Mouse (Mus musculus): ENCODE data around the gene Mlph. TPM values are rescaled to one million over a fixed set of nuclear protein-coding genes. Genes with fewer than 3 reads are reported as not detected.

Gene Mlph
- polyA plus RNA-seq (2015; fragmentation: Nextera tagmentation; extraction: Ambion mirVana) = 0.11 and 0.45 TPM in 2 replicates

DNA sequence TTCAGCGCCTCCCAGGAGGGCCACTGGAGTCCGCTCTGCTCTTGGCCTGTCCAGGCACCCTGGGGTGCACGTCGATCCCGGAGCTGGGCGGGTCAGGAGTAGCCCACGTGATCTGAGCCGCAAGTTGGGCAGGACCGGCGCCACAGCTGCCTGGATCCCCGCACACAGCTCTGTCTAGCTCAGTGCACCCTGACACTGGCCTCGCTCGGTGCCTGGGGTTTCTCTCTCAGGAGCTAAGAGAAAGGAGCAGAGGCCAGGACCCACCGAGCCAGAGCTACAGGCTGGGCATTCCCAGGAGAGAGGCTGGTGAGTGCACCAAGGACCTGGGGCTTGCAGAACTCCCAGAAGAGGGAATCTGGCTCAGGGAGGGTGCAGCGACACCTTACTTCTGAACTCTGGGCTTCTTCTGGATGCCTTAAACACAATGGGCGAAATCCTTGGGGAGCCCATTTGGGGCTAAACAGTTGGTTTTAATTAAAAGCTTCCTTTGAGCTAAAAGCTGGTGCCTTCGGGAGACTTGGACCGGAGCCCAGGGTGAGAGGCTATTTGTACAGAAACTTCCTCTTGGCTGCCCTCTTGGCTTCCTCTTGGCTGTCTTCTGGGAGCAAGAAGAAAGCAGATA lies at the start of gene Mlph:
Gene Mlph, plus strand, starts transcription at position 138 of the 622 bp plus-strand sequence.
- 0 out of 2 replicates have a peak, but pooled peaks cover 2% of the 10 kb centered on the region for H3K27me3 ChIP-seq
- peaks cover 6% of the 10 kb centered on the region for H3K4me1 ChIP-seq
- ATAC-seq (replicated peaks) = no peak
- no peak within 1 kb of the TSS for H3K4me3 ChIP-seq
- peak within 1 kb of the TSS; percentile 34 for H3K4me2 ChIP-seq (replicated peaks)
- no peak within 1 kb of the TSS for H3K27ac ChIP-seq (replicated peaks)
- H3K9ac ChIP-seq (replicated peaks) = no peak within 1 kb of the TSS
- H3K9me3 ChIP-seq = no peaks in the 10 kb centered on the region
- WGBS = 4% methylated on average over 18 of the region's 18 CpGs
- H3K36me3 ChIP-seq = no peaks in the 10 kb centered on the region

- no peak overlapping the region for H3K9ac ChIP-seq (replicated peaks)
- H3K4me3 ChIP-seq = no peak overlapping the region
- H3K27me3 ChIP-seq = no peaks in the 10 kb centered on the region
- no peak overlapping the region for H3K27ac ChIP-seq (replicated peaks)
- WGBS = 92% methylated on average over 7 of the region's 7 CpGs
- H3K9me3 ChIP-seq = no peaks in the 10 kb centered on the region
- no peaks in the 10 kb centered on the region for H3K4me1 ChIP-seq
- H3K4me2 ChIP-seq (replicated peaks) = no peak overlapping the region
- no peak for ATAC-seq (replicated peaks)
- no peaks in the 10 kb centered on the region for H3K36me3 ChIP-seq
Observed at GRCm38 (mm10) chr1:90866734-90867133, 48.2 kb upstream of the Mlph start.

DNA sequence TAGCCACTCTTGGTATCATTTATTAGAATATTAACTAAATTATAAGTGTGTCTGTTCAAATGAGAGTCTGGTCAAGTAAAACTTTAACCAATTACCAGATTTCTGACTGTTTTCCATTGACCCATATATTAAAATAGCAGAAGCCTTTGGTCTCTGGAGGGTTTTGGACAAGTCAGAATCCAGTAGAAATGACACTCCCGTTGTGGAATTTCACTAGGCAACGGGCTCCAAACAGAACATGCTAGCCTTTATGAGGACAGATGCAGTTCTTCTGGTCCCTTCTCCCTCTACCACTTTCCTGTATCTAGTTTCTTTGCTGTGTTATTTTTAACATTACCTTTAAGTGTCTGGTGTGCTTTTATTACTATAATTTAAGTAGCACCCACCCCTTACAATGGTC lies 44.3 kb upstream of the Mlph start:
- Histone ChIP-seq H3K27ac (replicated peaks) (no peak overlapping the region), H3K9me3 (no peaks in the 10 kb centered on the region), H3K27me3 (no peaks in the 10 kb centered on the region), H3K4me3 (no peak overlapping the region), H3K36me3 (no peaks in the 10 kb centered on the region), H3K4me1 (no peaks in the 10 kb centered on the region), H3K9ac (replicated peaks) (no peak overlapping the region), H3K4me2 (replicated peaks) (no peak overlapping the region)
- no peak for ATAC-seq (replicated peaks)
- WGBS = 87% methylated on average over 2 of the region's 2 CpGs

DNA sequence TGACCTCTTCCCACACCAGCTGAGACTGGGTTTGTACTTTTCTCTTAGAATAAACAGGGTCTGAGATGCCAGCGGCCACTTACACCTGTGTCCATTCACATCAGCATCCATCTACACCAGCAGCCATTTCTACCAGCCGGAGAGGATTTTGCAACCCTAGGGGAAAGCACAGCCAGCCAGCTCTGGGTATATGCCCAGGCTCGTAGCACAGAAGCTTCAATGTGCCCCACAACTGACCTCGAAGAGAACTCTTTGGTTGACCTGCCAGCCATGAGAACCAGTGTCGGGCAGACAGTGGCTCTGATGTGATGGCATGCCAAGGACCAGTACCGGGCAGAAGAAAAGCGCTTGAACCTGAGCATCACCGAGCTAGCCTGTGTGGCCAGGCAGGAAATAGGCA lies 39.5 kb upstream of the Mlph start:
- no peaks in the 10 kb centered on the region for H3K9me3 ChIP-seq
- WGBS = 86% methylated on average over 8 of the region's 8 CpGs
- no peak for ATAC-seq (replicated peaks)

DNA sequence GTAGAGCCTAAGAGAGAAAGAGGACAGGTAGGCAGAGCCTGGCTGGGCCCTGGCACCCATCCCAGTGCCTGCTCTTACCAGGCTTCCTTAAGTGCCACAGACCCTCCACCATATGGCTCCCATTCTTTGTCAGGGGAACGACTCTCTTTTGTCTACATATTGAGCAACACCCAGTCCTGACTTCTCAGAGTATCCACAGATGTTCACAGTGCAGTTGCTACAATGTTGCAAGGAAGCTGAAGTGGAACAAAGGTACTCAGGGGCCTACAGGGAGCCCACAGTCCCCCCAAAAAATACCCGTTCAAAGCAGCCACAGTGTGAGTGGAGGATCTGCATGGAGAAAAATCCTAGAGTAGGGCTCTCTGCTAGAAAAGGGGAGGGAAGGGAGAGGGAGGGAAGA lies 38.9 kb upstream of the Mlph start:
- H3K4me2 ChIP-seq (replicated peaks) = no peak overlapping the region
- no peaks in the 10 kb centered on the region for H3K9me3 ChIP-seq
- no peak overlapping the region for H3K27ac ChIP-seq (replicated peaks)
- no peak overlapping the region for H3K9ac ChIP-seq (replicated peaks)
- H3K27me3 ChIP-seq = no peaks in the 10 kb centered on the region
- no peak for ATAC-seq (replicated peaks)
- 50% methylated on average over 2 of the region's 2 CpGs for WGBS
- no peaks in the 10 kb centered on the region for H3K4me1 ChIP-seq
- H3K4me3 ChIP-seq = no peak overlapping the region
- H3K36me3 ChIP-seq = no peaks in the 10 kb centered on the region

More for the DNA sequence above, 39.5 kb upstream of the Mlph start:
- Histone ChIP-seq H3K27ac (replicated peaks) (no peak overlapping the region), H3K27me3 (no peaks in the 10 kb centered on the region), H3K4me1 (no peaks in the 10 kb centered on the region), H3K4me2 (replicated peaks) (no peak overlapping the region), H3K36me3 (no peaks in the 10 kb centered on the region), H3K4me3 (no peak overlapping the region), H3K9ac (replicated peaks) (no peak overlapping the region)

- no peak overlapping the region for H3K9ac ChIP-seq (replicated peaks)
- no peaks in the 10 kb centered on the region for H3K27me3 ChIP-seq
- 58% methylated on average over 5 of the region's 5 CpGs for WGBS
- H3K4me2 ChIP-seq (replicated peaks) = no peak overlapping the region
- no peak overlapping the region for H3K4me3 ChIP-seq
- H3K9me3 ChIP-seq = no peaks in the 10 kb centered on the region
- H3K27ac ChIP-seq (replicated peaks) = no peak overlapping the region
- no peaks in the 10 kb centered on the region for H3K4me1 ChIP-seq
- H3K36me3 ChIP-seq = no peaks in the 10 kb centered on the region
- ATAC-seq (replicated peaks) = no peak
Observed at GRCm38 (mm10) chr1:90876486-90877270, 38.2 kb upstream of the Mlph start.

DNA sequence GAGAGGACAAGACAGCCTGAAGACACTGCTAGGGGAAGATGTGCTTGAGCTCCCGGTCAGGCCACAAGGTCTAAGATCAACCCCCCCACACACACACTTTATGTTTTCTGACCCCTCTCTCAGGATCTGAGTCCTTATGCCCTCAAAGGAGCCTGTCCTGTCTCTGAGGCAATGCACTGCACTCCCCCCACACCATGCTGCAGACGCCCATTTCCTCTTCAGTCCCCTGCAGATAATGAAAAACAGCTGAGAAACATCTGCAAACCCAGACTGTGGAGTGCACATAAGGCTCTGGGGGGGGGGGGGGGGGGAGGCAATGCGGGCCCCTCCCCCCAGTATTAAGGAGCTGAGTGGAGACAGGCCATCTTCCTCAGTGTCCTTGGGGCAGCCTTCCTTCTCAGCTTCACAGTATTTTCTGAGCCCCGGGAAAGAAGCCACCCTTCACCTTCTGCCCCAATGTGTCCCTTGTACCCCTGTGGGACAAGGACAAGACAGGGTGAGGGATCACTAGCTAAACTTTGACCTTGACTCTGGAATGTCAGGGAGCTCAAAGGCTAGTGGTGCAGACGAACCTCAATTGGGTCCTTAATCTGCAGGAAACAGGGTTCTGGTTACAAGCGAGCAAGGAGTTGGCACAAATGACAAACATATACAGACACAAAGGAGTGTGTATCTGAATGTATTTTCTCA lies 29.0 kb upstream of the Mlph start:
- Histone ChIP-seq H3K27ac (replicated peaks) (no peak overlapping the region), H3K36me3 (no peaks in the 10 kb centered on the region), H3K4me3 (no peak overlapping the region), H3K9me3 (no peaks in the 10 kb centered on the region), H3K9ac (replicated peaks) (no peak overlapping the region), H3K4me2 (replicated peaks) (no peak overlapping the region), H3K4me1 (no peaks in the 10 kb centered on the region), H3K27me3 (no peaks in the 10 kb centered on the region)
- no peak for ATAC-seq (replicated peaks)
- whole genome bisulfite sequencing = 78% methylated on average over 6 of the region's 6 CpGs

DNA sequence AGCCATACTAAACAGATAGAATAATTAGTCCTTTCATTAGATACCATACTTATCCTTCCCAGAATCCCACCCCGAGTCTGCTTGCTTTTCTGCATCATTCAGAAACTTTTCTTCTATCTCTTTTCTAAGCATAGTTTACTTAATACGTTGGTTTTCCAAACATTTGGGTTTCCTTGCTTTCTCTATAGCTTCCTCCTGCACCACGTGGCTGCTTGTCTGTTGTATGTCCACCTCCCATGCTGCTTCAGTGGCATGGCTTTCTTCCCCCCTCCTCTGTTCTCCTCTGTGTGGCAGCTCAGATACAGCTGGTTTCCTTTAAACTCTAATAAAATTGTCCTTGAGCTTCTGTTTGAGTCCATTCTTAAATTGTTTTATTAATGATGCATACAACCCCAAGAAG lies 20.4 kb upstream of the Mlph start:
- ATAC-seq (replicated peaks) = no peak
- Histone ChIP-seq H3K27ac (replicated peaks) (no peak overlapping the region), H3K36me3 (no peaks in the 10 kb centered on the region), H3K4me2 (replicated peaks) (no peak overlapping the region), H3K4me3 (no peak overlapping the region), H3K27me3 (no peaks in the 10 kb centered on the region), H3K9me3 (no peaks in the 10 kb centered on the region), H3K4me1 (0 out of 2 replicates have a peak, but pooled peaks cover 3% of the 10 kb centered on the region), H3K9ac (replicated peaks) (no peak overlapping the region)
- 68% methylated on average over 3 of the region's 3 CpGs for WGBS

DNA sequence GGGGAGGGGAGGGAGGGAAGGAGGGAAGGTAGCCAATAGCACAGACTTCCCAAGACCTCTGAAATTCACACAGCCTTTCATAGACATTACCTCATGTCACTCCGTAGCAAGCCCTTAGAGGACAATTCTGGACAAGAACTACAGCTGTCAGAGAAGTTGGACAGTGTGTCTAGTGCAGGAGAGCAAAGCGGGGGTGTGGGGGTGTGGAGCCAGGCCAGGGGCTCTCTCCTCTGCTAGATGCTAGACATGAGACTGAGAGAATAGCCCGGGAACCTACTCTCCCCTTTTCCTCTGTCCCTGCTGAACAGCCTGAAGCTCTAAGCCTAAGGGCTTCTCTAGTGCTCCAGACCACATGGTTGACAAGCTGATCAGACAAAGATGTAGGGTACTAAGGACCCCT lies 19.9 kb upstream of the Mlph start:
- ATAC-seq (replicated peaks) = no peak
- Histone ChIP-seq H3K9me3 (no peaks in the 10 kb centered on the region), H3K4me1 (0 out of 2 replicates have a peak, but pooled peaks cover 3% of the 10 kb centered on the region), H3K9ac (replicated peaks) (no peak overlapping the region), H3K4me3 (no peak overlapping the region), H3K27ac (replicated peaks) (no peak overlapping the region), H3K36me3 (no peaks in the 10 kb centered on the region), H3K27me3 (no peaks in the 10 kb centered on the region), H3K4me2 (replicated peaks) (no peak overlapping the region)
- 79% methylated on average over 3 of the region's 3 CpGs for WGBS

DNA sequence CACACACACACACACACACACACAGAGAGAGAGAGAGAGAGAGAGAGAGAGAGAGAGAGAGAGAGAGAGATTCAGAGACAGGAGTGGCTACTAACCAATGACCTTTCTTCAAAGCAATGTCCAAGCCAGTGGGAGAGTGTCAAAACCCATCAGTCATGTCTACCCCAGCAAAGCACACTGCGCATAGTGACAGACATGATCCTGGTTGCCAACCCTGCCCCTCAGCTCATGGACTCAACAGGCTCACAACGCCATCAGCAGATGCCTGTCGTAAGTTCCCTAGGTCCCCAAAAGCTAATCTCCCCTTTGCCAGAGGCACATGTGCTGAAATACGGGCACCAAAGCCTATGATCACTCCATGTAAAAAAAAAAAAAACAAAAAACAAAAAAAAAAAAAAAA lies 18.6 kb upstream of the Mlph start:
- ATAC-seq (replicated peaks) = no peak
- H3K9ac ChIP-seq (replicated peaks) = no peak overlapping the region
- H3K27me3 ChIP-seq = no peaks in the 10 kb centered on the region
- H3K4me3 ChIP-seq = no peak overlapping the region
- H3K27ac ChIP-seq (replicated peaks) = no peak overlapping the region
- H3K9me3 ChIP-seq = no peaks in the 10 kb centered on the region
- WGBS = 88% methylated on average over 4 of the region's 4 CpGs
- no peaks in the 10 kb centered on the region for H3K36me3 ChIP-seq
- H3K4me1 ChIP-seq = 0 out of 2 replicates have a peak, but pooled peaks cover 3% of the 10 kb centered on the region
- no peak overlapping the region for H3K4me2 ChIP-seq (replicated peaks)

DNA sequence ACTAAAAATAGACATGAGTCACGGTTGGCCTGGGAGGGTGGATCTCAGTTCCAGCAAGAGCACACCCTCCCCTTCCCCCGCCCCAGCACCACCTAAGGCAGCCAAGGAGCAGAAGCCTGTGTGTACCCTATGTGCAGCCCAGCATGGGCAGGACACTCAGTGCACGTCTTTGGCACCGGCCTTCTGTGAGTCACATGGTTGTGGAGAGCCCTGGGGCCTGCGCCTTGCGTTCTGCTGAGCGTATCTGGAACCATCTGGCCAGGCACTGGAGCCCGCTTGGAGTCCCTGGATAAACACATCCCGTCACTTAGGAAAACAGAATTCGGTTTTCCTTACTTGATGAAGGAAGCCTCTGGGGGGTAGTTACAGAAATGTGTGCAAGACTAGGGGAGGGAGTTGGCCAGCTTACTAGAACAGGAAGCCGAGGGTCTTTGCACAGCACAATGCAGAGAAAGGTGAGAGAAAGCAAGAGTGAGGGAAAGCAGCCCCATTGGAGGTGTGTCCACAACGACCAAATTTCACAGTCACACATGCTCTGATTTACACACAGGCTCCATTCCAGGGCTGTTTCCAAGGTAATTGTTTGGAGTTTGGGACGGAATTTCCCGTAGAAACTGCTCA lies 18.0 kb upstream of the Mlph start:
- Histone ChIP-seq H3K27me3 (no peaks in the 10 kb centered on the region), H3K4me2 (replicated peaks) (no peak overlapping the region), H3K4me3 (no peak overlapping the region), H3K27ac (replicated peaks) (0 out of 2 replicates have a peak overlapping the region, but pooled peaks have one; percentile 14), H3K4me1 (0 out of 2 replicates have a peak, but pooled peaks cover 3% of the 10 kb centered on the region), H3K9ac (replicated peaks) (no peak overlapping the region), H3K36me3 (no peaks in the 10 kb centered on the region), H3K9me3 (no peaks in the 10 kb centered on the region)
- WGBS = 58% methylated on average over 14 of the region's 14 CpGs
- ATAC-seq (replicated peaks) = no peak; the same call in 1 of the 2 replicates

GRCm38 (mm10) chr1:90898012-90898411 lies 16.9 kb upstream of the Mlph start:
- ATAC-seq (replicated peaks) = no peak
- Histone ChIP-seq H3K4me1 (0 out of 2 replicates have a peak, but pooled peaks cover 3% of the 10 kb centered on the region), H3K36me3 (no peaks in the 10 kb centered on the region), H3K27me3 (no peaks in the 10 kb centered on the region), H3K9ac (replicated peaks) (no peak overlapping the region), H3K4me2 (replicated peaks) (no peak overlapping the region), H3K27ac (replicated peaks) (no peak overlapping the region), H3K4me3 (no peak overlapping the region), H3K9me3 (no peaks in the 10 kb centered on the region)
- WGBS = 56% methylated on average over 1 of the region's 1 CpGs
